Mouse (Mus musculus) skeletal muscle tissue, postnatal 0 days (tissue): ENCODE data around the gene Fam186b. TPM values are rescaled to one million over a fixed set of nuclear protein-coding genes. Genes with fewer than 3 reads are reported as not detected.

Source experiments
- polyA plus RNA-seq: library from polyadenylated mRNA; unstranded; fragments of >200 nt; fragmentation: Nextera tagmentation; extraction: Ambion mirVana; gene quantifications from 2 replicates; pipeline ENCODE4 v1.2.1, GENCODE M21; 2015

Gene Fam186b
- 0.09 and 0.10 TPM in 2 replicates for polyA plus RNA-seq

GRCm38 (mm10) chr15:99295484-99295981 lies at the start of gene Fam186b:
Gene Fam186b (minus strand): TSS chr15:99295888.

DNA sequence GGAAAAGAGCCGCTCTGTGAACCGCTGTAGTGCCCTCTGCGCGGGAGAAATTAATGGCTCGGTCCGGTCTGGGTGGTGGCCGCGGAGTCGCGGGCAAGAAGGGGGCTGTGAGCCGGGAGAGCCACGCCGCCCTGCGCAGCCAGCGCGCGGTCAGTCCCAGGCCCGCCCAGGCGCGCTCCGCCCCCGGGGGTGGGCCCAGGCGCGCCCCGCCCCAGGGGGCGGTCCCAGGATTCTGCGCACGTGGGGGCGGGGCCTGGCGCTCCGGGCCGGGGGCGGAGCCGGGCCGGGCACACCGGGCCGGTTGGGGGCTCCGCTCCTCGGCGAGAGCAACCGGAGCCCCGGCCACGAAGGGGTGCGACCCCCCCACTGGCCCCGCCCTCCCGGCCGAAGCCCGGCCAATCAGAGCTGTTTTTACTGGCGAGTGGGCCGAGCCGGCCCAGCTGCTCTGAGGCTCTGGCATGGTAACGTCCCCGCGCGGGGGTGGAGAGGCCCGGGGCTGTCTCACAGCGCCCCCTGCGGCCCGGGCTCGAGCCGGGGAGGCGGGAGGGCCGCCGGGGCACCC lies 794 bp downstream of the Fam186b start, which contains the start of gene Prpf40b:
TSS of gene Prpf40b (plus strand) at position 275 of the 562 bp plus-strand sequence.

GRCm38 (mm10) chr15:99251626-99252380 lies 43.9 kb downstream of the Fam186b start, which contains the start of gene Mcrs1:
Gene Mcrs1 (minus strand): TSS chr15:99251961.

DNA sequence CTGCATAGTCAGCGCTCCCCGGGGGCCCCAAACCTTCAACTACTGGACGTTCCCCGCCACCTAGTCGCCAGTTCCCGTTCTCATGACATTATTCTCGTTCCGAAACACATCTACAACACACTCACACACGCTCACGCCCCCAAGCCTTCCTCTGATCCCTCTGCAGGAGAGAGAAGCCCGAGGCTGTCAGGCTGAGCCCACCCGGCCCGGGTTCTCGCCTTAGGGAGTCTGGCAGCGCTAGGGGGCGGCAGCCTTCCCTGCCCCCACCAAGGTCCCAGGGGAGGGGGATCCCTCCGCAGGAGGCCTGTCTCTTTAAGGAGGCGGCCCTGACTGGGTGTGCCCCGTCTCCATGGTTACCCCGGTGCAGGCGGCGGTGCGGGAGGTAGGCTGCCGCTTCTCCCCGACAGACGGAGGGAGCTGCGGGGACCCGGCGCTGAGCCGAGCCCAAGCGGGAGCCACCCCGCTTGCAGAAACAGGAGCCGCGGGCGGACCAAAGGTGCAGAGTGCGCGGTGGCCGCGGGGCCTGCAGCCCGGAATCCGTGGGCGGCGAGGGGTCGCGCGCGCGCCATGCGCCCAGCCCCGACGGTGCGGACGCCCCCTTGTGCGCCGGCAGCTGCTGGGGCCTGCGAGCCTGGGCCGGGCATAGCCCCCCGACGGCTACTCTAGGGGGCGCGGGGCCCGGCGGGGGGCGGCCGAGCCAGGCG lies 71.3 kb downstream of the Fam186b start, which contains the start of gene Kcnh3:
TSS of gene Kcnh3 (plus strand) at position 654 of the 704 bp plus-strand sequence.

Other genes starting within 250 kb of the Fam186b start
- gene Prph, start 240.7 kb downstream of the Fam186b start, polyA plus RNA-seq = 0.68 and 1.4 TPM in 2 replicates
- 5.8 and 7.8 TPM in 2 replicates for gene Troap, start 221.3 kb downstream of the Fam186b start, polyA plus RNA-seq
- gene C1ql4, start 208.1 kb downstream of the Fam186b start, polyA plus RNA-seq = not detected in 2 replicates
- 0.11 TPM in 1 of 2 replicates, not detected in the other for gene Dnajc22, start 202.7 kb downstream of the Fam186b start, polyA plus RNA-seq
- gene Spats2, start 170.0 kb downstream of the Fam186b start, polyA plus RNA-seq = 12.8 and 14.5 TPM in 2 replicates
- gene Kcnh3, start 71.0 kb downstream of the Fam186b start, polyA plus RNA-seq = 0.06 and 0.15 TPM in 2 replicates
- gene Mcrs1, start 43.9 kb downstream of the Fam186b start, polyA plus RNA-seq = 100 and 106 TPM in 2 replicates
- gene Prpf40b, start 801 bp downstream of the Fam186b start, polyA plus RNA-seq = 19.6 and 23.4 TPM in 2 replicates
- 9.2 and 11.1 TPM in 2 replicates for gene Fmnl3, start 74.6 kb upstream of the Fam186b start, polyA plus RNA-seq
- gene Tmbim6, start 97.0 kb upstream of the Fam186b start, polyA plus RNA-seq = 172 and 228 TPM in 2 replicates
- gene Nckap5l, start 161.9 kb upstream of the Fam186b start, polyA plus RNA-seq = 6.8 and 7.2 TPM in 2 replicates
- gene Bcdin3d, start 178.8 kb upstream of the Fam186b start, polyA plus RNA-seq = 11.0 and 11.6 TPM in 2 replicates
- not detected in 2 replicates for gene Faim2, start 232.3 kb upstream of the Fam186b start, polyA plus RNA-seq